Mouse (Mus musculus): ENCODE measurements at regions not wholly inside any gene's neighbourhood (a gene's known extent, or its start where the extent isn't known, plus 50 kb on each side); places are given as distances from the start of the nearest gene placed in this dataset.

DNA sequence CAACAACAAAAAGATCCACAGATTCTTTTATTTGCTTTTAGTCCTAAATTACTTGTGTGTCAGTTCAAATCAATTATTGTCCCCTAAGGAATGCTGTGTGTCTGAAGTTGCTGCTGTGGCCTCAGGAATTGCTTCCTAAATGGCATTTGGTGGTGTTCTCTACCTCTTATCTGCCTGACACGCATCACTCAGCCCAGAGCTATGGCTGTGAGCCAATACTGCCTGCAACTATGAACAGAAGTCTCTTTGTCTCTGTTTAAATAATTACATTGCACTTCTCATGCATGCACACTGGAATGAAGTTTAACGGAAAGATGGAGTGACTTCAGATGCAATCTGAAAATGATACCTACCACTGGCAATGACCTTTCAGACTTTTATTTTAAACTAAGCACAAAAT, 266.1 kb upstream of the Ctso start:
- TF ChIP-seq CTCF (IDR thresholded peaks at IDR 0.05; ENCODE audit: control insufficient read depth, insufficient read depth, low read length) (no peak), POLR2A (IDR thresholded peaks at IDR 0.05; ENCODE audit: borderline replicate concordance, control insufficient read depth, low read depth, low read length) (no peak)

Data from bone marrow, adult 2 months (tissue).